Mouse (Mus musculus) forebrain, embryonic 11.5 days (tissue): Measurements from ENCODE around the gene Vash2. TPM values are rescaled to one million over a fixed set of nuclear protein-coding genes. Genes with fewer than 3 reads are reported as not detected.
"Not testable (repeated sequence)": the region's sequence is repeated elsewhere in the genome, so short reads cannot be mapped to it uniquely, and the experiment has no call there.

Experiments
- ATAC-seq: fragments of 200-750 bp; cut with Nextera tagmentation; replicated peaks from 2 replicates; pipeline ENCODE4 v1.8.0; 2017; ENCODE audit warnings: moderate TSS enrichment; ENCODE audit not compliant: low FRiP score
- DNase-seq: peaks from one replicate; pipeline ENCODE4 v3.0.0-alpha.2; 2017; ENCODE audit warnings: low spot score
- H3K27ac ChIP-seq: fragments of 300-500 bp; sonication (generic); 2 replicates; pipeline ENCODE4 v1.5.1; 2014; ENCODE audit warnings: low read depth, low read length
- H3K27me3 ChIP-seq: fragments of 300-500 bp; sonication (generic); 2 replicates; pipeline ENCODE4 v1.6.1; 2014; ENCODE audit warnings: mild to moderate bottlenecking, low read length, mixed read lengths; ENCODE audit not compliant: control insufficient read depth, insufficient read depth
- H3K36me3 ChIP-seq: fragments of 300-500 bp; sonication (generic); 2 replicates; pipeline ENCODE4 v1.6.1; 2014; ENCODE audit warnings: mild to moderate bottlenecking, low read length, moderate library complexity, mixed read lengths; ENCODE audit not compliant: control insufficient read depth, insufficient read depth
- H3K4me1 ChIP-seq: fragments of 300-500 bp; sonication (generic); replicated peaks from 2 replicates; pipeline ENCODE4 v1.6.1; 2014; ENCODE audit warnings: low read length, mixed read lengths; ENCODE audit not compliant: control insufficient read depth, insufficient read depth
- H3K4me2 ChIP-seq: fragments of 300-500 bp; sonication (generic); 2 replicates; pipeline ENCODE4 v1.6.1; 2014; ENCODE audit warnings: low read depth, mild to moderate bottlenecking, low read length, moderate library complexity, mixed read lengths; ENCODE audit not compliant: severe bottlenecking
- H3K4me3 ChIP-seq: fragments of 300-500 bp; sonication (generic); 2 replicates; pipeline ENCODE4 v1.5.1; 2014; ENCODE audit warnings: low read depth, low read length
- H3K9ac ChIP-seq: fragments of 300-500 bp; sonication (generic); 2 replicates; pipeline ENCODE4 v1.6.1; 2014; ENCODE audit warnings: low read length
- H3K9me3 ChIP-seq: fragments of 300-500 bp; sonication (generic); 2 replicates; pipeline ENCODE4 v1.6.1; 2016; ENCODE audit warnings: low read length, mixed read lengths; ENCODE audit not compliant: control insufficient read depth
- WGBS: fragments of 180-500 bp; shearing (Covaris S2); extraction: QIAGEN DNeasy Blood & Tissue Kit; methylation state at CpG from one replicate; pipeline ENCODE4 v1.1.7; 2014; 5-methylcytosine and 5-hydroxymethylcytosine counted together
- polyA plus RNA-seq: library from polyadenylated mRNA; unstranded; fragments of >200 nt; fragmentation: Nextera tagmentation; extraction: Ambion mirVana; gene quantifications from 2 replicates; pipeline ENCODE4 v1.2.1, GENCODE M21; 2014

The Vash2 gene
- 53.2 and 54.0 TPM in 2 replicates for polyA plus RNA-seq

- 0 out of 2 replicates have a peak, but pooled peaks cover 5% of the 10 kb centered on the region for H3K4me1 ChIP-seq
- H3K9ac ChIP-seq, result peak within 1 kb of the TSS; percentile 84
- H3K27me3 ChIP-seq, result no peaks in the 10 kb centered on the region
- DNase-seq (peak; percentile 95), ATAC-seq (peak; percentile 99)
- H3K4me2 ChIP-seq, result peak within 1 kb of the TSS; percentile 96
- H3K9me3 ChIP-seq, result no peaks in the 10 kb centered on the region
- no peaks in the 10 kb centered on the region for H3K36me3 ChIP-seq
- WGBS, result 2% methylated on average over 37 of the region's 38 CpGs
- H3K4me3 ChIP-seq, result peak within 1 kb of the TSS; percentile 60
- peak within 1 kb of the TSS; percentile 76 for H3K27ac ChIP-seq
Measured at GRCm38 (mm10) chr1:190979100-190979563, at the start of gene Vash2. Vash2 (minus strand) TSS chr1:190979296.

DNA sequence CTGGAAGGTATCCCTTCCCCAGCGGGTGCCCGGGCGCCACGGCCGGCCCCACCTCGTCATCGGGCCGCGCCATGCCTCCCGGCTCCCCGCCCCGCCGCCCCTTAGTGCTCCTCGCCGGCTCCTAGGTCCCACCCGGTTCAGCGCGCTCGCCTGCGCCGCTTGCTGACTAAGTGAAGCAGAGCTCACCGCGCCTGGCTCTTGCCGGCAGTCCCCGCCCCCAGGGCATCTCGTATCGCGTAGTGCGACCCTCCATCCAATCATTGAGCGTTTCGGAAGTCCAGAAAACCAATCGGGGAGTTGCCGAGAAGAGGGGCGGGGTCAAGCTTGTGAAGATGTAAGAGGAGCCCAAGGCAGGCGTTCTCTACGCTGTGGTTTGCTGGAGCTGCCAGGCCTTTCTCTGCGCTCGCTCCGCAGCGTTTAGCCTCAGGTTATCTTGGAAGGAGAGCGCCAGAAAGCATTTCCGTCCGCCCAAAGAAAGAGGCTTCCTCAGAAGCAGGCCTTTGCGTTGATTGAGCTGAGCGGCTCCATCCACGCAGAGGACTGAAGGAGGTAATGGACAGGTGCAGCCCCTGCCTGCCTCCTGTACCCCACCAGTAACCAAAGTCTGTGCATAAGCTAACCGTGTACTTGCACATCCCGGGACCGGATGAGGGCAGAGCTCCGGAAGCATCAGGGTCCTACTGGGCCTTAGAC is 47.1 kb upstream of the Vash2 start, which contains the start of gene Flvcr1:
TSS of gene Flvcr1 (minus strand) at position 138 of the 693 bp plus-strand sequence.
- Histone ChIP-seq H3K9me3 (no peaks in the 10 kb centered on the region), H3K27ac (peak within 1 kb of the TSS; percentile 91), H3K4me3 (peak within 1 kb of the TSS; percentile 71), H3K27me3 (no peaks in the 10 kb centered on the region), H3K4me1 (peaks cover 5% of the 10 kb centered on the region; the same call in 1 of the 2 replicates), H3K4me2 (peak within 1 kb of the TSS; percentile 98), H3K36me3 (no peaks in the 10 kb centered on the region), H3K9ac (peak within 1 kb of the TSS; percentile 89)
- peak; percentile 99 for DNase-seq
- under 1% methylated on average over 50 of the region's 50 CpGs for WGBS
- peak; percentile 99 for ATAC-seq

GRCm38 (mm10) chr1:191025016-191026012 is 46.2 kb upstream of the Vash2 start:
- ATAC-seq (peak; percentile 6), DNase-seq (peak; percentile 71)
- Histone ChIP-seq H3K9me3 (no peaks in the 10 kb centered on the region), H3K9ac (peak overlapping the region; percentile 89), H3K4me1 (peaks cover 5% of the 10 kb centered on the region; the same call in 1 of the 2 replicates), H3K4me2 (peak overlapping the region; percentile 98), H3K27me3 (no peaks in the 10 kb centered on the region), H3K27ac (peak overlapping the region; percentile 59), H3K36me3 (no peaks in the 10 kb centered on the region), H3K4me3 (peak overlapping the region; percentile 71)
- 2% methylated on average over 69 of the region's 69 CpGs for WGBS

GRCm38 (mm10) chr1:191023806-191024205 is 44.7 kb upstream of the Vash2 start:
- ATAC-seq, result not testable (repeated sequence)

GRCm38 (mm10) chr1:191023140-191023539 is 44.0 kb upstream of the Vash2 start:
- no peak for DNase-seq
- no peaks in the 10 kb centered on the region for H3K9me3 ChIP-seq

More at GRCm38 (mm10) chr1:191023806-191024205, 44.7 kb upstream of the Vash2 start:
- not testable (repeated sequence) for H3K9me3 ChIP-seq, H3K4me1 ChIP-seq, DNase-seq, H3K4me2 ChIP-seq, H3K27ac ChIP-seq, H3K27me3 ChIP-seq, H3K36me3 ChIP-seq, H3K9ac ChIP-seq, H3K4me3 ChIP-seq
- WGBS, result 96% methylated on average over 5 of the region's 6 CpGs

DNA sequence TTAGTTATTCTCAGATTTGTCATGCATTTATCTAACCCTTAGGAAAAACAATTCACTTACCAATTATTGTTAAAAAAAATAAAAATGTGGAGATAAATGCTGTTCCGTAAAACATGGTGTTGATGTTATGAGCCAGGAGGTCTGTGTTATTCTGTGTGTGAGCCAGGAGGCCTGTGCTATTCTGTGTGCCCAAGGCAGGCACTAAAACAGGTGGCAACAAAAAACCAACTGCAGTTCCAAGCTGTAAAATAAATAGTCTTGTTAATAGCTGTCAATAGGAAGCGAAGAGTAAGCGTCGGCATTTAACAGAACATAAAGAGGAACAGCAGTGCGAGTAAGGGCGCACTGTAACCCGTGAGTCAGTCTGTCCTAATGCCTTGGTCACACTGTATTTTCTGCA is 41.9 kb upstream of the Vash2 start:
- H3K36me3 ChIP-seq, result no peaks in the 10 kb centered on the region
- 94% methylated on average over 7 of the region's 7 CpGs for WGBS
- DNase-seq, result no peak
- no peaks in the 10 kb centered on the region for H3K9me3 ChIP-seq
- ATAC-seq, result no peak
- no peak overlapping the region for H3K27ac ChIP-seq
- peaks cover 5% of the 10 kb centered on the region; the same call in 1 of the 2 replicates for H3K4me1 ChIP-seq
- H3K4me2 ChIP-seq, result no peak overlapping the region
- no peak overlapping the region for H3K4me3 ChIP-seq
- no peaks in the 10 kb centered on the region for H3K27me3 ChIP-seq
- H3K9ac ChIP-seq, result no peak overlapping the region

More at GRCm38 (mm10) chr1:191023140-191023539, 44.0 kb upstream of the Vash2 start:
- H3K4me2 ChIP-seq, result no peak overlapping the region
- H3K27ac ChIP-seq, result no peak overlapping the region
- ATAC-seq, result no peak
- H3K36me3 ChIP-seq, result no peaks in the 10 kb centered on the region
- WGBS, result 95% methylated on average over 2 of the region's 2 CpGs
- H3K27me3 ChIP-seq, result no peaks in the 10 kb centered on the region
- no peak overlapping the region for H3K9ac ChIP-seq
- H3K4me3 ChIP-seq, result no peak overlapping the region
- peaks cover 5% of the 10 kb centered on the region; the same call in 1 of the 2 replicates for H3K4me1 ChIP-seq

GRCm38 (mm10) chr1:191020217-191020924 is 41.3 kb upstream of the Vash2 start:
- Histone ChIP-seq H3K9me3 (no peaks in the 10 kb centered on the region), H3K4me1 (peaks cover 5% of the 10 kb centered on the region; the same call in 1 of the 2 replicates), H3K27me3 (no peaks in the 10 kb centered on the region), H3K9ac (no peak overlapping the region), H3K4me2 (no peak overlapping the region), H3K4me3 (no peak overlapping the region), H3K27ac (no peak overlapping the region), H3K36me3 (no peaks in the 10 kb centered on the region)
- no peak for DNase-seq
- no peak for ATAC-seq
- 90% methylated on average over 3 of the region's 3 CpGs for WGBS

DNA sequence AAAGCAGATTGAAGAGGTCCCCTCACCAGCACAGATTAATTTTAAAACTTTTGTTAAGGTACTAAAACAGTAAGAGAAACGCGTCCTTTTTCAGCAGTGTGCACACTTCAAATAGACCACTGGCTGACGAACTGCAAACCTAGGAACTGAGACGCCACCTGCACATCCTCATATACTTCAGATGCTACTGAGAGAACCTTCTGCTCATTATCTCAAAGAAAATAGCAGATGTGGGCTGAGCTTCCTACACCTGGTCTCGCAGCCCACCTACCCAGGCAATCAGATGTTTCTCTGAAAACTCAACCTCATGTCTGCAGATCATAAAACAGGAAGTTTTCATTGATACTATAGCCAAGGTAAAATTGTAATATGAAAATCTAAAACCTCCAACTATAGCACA is 40.7 kb upstream of the Vash2 start:
- Histone ChIP-seq H3K4me2 (no peak overlapping the region), H3K27me3 (no peaks in the 10 kb centered on the region), H3K36me3 (no peaks in the 10 kb centered on the region), H3K27ac (no peak overlapping the region), H3K9me3 (no peaks in the 10 kb centered on the region), H3K9ac (no peak overlapping the region), H3K4me1 (peaks cover 2% of the 10 kb centered on the region; the same call in 1 of the 2 replicates), H3K4me3 (no peak overlapping the region)
- 96% methylated on average over 5 of the region's 5 CpGs for WGBS
- ATAC-seq, result no peak
- no peak for DNase-seq
